Mouse (Mus musculus) hindbrain, embryonic 13.5 days (tissue): ENCODE measurements around the gene Pin1. TPM values are rescaled to one million over a fixed set of nuclear protein-coding genes. Genes with fewer than 3 reads are reported as not detected.

ENCODE experiments used
- ATAC-seq: fragments of 200-750 bp; cut with Nextera tagmentation; 2 replicates; pipeline ENCODE4 v1.8.0; 2017; ENCODE audit warnings: moderate TSS enrichment; ENCODE audit not compliant: low FRiP score
- H3K27ac ChIP-seq: fragments of 300-500 bp; sonication (generic); 2 replicates; pipeline ENCODE4 v1.5.1; 2015; ENCODE audit warnings: inconsistent platforms, mild to moderate bottlenecking, moderate library complexity
- H3K27me3 ChIP-seq: fragments of 300-500 bp; sonication (generic); 2 replicates; pipeline ENCODE4 v1.6.1; 2015; ENCODE audit warnings: mild to moderate bottlenecking, inconsistent platforms
- H3K36me3 ChIP-seq: fragments of 300-500 bp; sonication (generic); 2 replicates; pipeline ENCODE4 v1.6.1; 2015; ENCODE audit warnings: mild to moderate bottlenecking, inconsistent platforms
- H3K4me1 ChIP-seq: fragments of 300-500 bp; sonication (generic); replicated peaks from 2 replicates; pipeline ENCODE4 v1.6.1; 2015; ENCODE audit warnings: inconsistent platforms
- H3K4me2 ChIP-seq: fragments of 300-500 bp; sonication (generic); 2 replicates; pipeline ENCODE4 v1.6.1; 2015; ENCODE audit warnings: inconsistent platforms, mild to moderate bottlenecking, moderate library complexity
- H3K4me3 ChIP-seq: fragments of 300-500 bp; sonication (generic); 2 replicates; pipeline ENCODE4 v1.5.1; 2015; ENCODE audit warnings: mild to moderate bottlenecking, inconsistent platforms
- H3K9ac ChIP-seq: fragments of 300-500 bp; sonication (generic); 2 replicates; pipeline ENCODE4 v1.6.1; 2015; ENCODE audit warnings: mild to moderate bottlenecking, inconsistent platforms
- H3K9me3 ChIP-seq: fragments of 300-500 bp; sonication (generic); 2 replicates; pipeline ENCODE4 v1.6.1; 2016; ENCODE audit warnings: inconsistent platforms
- WGBS: fragments of 180-500 bp; shearing (Covaris S2); methylation state at CpG from one replicate; pipeline ENCODE4 v1.1.7; 2015; 5-methylcytosine and 5-hydroxymethylcytosine counted together
- polyA plus RNA-seq: library from polyadenylated mRNA; unstranded; fragments of >200 nt; fragmentation: Nextera tagmentation; extraction: Ambion mirVana; gene quantifications from 2 replicates; pipeline ENCODE4 v1.2.1, GENCODE M21; 2015

Pin1 gene
- polyA plus RNA-seq, 1 experiment from 2014 or later = 61.5 TPM

GRCm38 (mm10) chr9:20641501-20641900 lies 10.4 kb upstream of the Pin1 start:
- Histone ChIP-seq H3K36me3 (peaks cover 29% of the 10 kb centered on the region), H3K4me3 (peak overlapping the region; percentile 94), H3K9ac (peak overlapping the region; percentile 94), H3K27ac (peak overlapping the region; percentile 95), H3K9me3 (no peaks in the 10 kb centered on the region), H3K4me2 (peak overlapping the region; percentile 97), H3K27me3 (no peaks in the 10 kb centered on the region), H3K4me1 (peaks cover 47% of the 10 kb centered on the region)
- 36% methylated on average over 6 of the region's 6 CpGs for WGBS
- no peak for ATAC-seq

- Histone ChIP-seq H3K4me2 (peak within 1 kb of the TSS; percentile 97), H3K27ac (peak within 1 kb of the TSS; percentile 95), H3K27me3 (no peaks in the 10 kb centered on the region), H3K36me3 (peaks cover 33% of the 10 kb centered on the region), H3K4me3 (peak within 1 kb of the TSS; percentile 94), H3K9me3 (no peaks in the 10 kb centered on the region), H3K4me1 (peaks cover 49% of the 10 kb centered on the region), H3K9ac (peak within 1 kb of the TSS; percentile 94)
- ATAC-seq = peak; percentile 92
- WGBS = under 1% methylated on average over 51 of the region's 51 CpGs
Measured at GRCm38 (mm10) chr9:20642101-20642895, 9.6 kb upstream of the Pin1 start, which contains the start of gene Ubl5. Ubl5 (plus strand) TSS chr9:20642878.

- no peaks in the 10 kb centered on the region for H3K9me3 ChIP-seq
- H3K27me3 ChIP-seq = no peaks in the 10 kb centered on the region
- H3K4me3 ChIP-seq = peak overlapping the region; percentile 94
- peak; percentile 83 for ATAC-seq
- peak overlapping the region; percentile 95 for H3K27ac ChIP-seq
- WGBS = under 1% methylated on average over 30 of the region's 30 CpGs
- peak overlapping the region; percentile 97 for H3K4me2 ChIP-seq
- H3K4me1 ChIP-seq = peaks cover 49% of the 10 kb centered on the region
- peak overlapping the region; percentile 94 for H3K9ac ChIP-seq
- H3K36me3 ChIP-seq = peaks cover 32% of the 10 kb centered on the region
Measured at GRCm38 (mm10) chr9:20642896-20643466, 8.9 kb upstream of the Pin1 start.

- Histone ChIP-seq H3K27ac (peak overlapping the region; percentile 95), H3K9me3 (no peaks in the 10 kb centered on the region), H3K4me3 (peak overlapping the region; percentile 94), H3K27me3 (no peaks in the 10 kb centered on the region), H3K9ac (peak overlapping the region; percentile 94), H3K4me2 (peak overlapping the region; percentile 97), H3K4me1 (peaks cover 49% of the 10 kb centered on the region), H3K36me3 (peaks cover 32% of the 10 kb centered on the region)
- 12% methylated on average over 13 of the region's 13 CpGs for WGBS
- ATAC-seq = no peak
Measured at GRCm38 (mm10) chr9:20643781-20644180, 8.1 kb upstream of the Pin1 start.

- H3K27ac ChIP-seq = peak within 1 kb of the TSS; percentile 95
- peak within 1 kb of the TSS; percentile 94 for H3K9ac ChIP-seq
- peak within 1 kb of the TSS; percentile 94 for H3K4me3 ChIP-seq
- peak; percentile 18; the same call in 1 of the 2 replicates for ATAC-seq
- H3K9me3 ChIP-seq = no peaks in the 10 kb centered on the region
- peaks cover 44% of the 10 kb centered on the region for H3K4me1 ChIP-seq
- H3K27me3 ChIP-seq = no peaks in the 10 kb centered on the region
- under 1% methylated on average over 43 of the region's 43 CpGs for WGBS
- peak within 1 kb of the TSS; percentile 97 for H3K4me2 ChIP-seq
- H3K36me3 ChIP-seq = peaks cover 34% of the 10 kb centered on the region
Measured at GRCm38 (mm10) chr9:20644360-20645081, 7.4 kb upstream of the Pin1 start, which contains the start of gene Fbxl12. Fbxl12 (minus strand) TSS chr9:20644767.

GRCm38 (mm10) chr9:20645121-20645520 lies 6.8 kb upstream of the Pin1 start:
- WGBS = 6% methylated on average over 17 of the region's 17 CpGs
- Histone ChIP-seq H3K27me3 (no peaks in the 10 kb centered on the region), H3K9ac (peak overlapping the region; percentile 94), H3K36me3 (peaks cover 36% of the 10 kb centered on the region), H3K4me3 (peak overlapping the region; percentile 94), H3K4me2 (peak overlapping the region; percentile 97), H3K9me3 (no peaks in the 10 kb centered on the region), H3K27ac (peak overlapping the region; percentile 95), H3K4me1 (peaks cover 38% of the 10 kb centered on the region)
- ATAC-seq = no peak

- Histone ChIP-seq H3K36me3 (peaks cover 56% of the 10 kb centered on the region), H3K9me3 (no peaks in the 10 kb centered on the region), H3K4me2 (peak overlapping the region; percentile 82), H3K4me3 (peak overlapping the region; percentile 95), H3K4me1 (peaks cover 54% of the 10 kb centered on the region), H3K9ac (peak overlapping the region; percentile 93), H3K27me3 (no peaks in the 10 kb centered on the region), H3K27ac (peak overlapping the region; percentile 25)
- peak; percentile 48; the same call in 1 of the 2 replicates for ATAC-seq
- under 1% methylated on average over 25 of the region's 25 CpGs for WGBS
Measured at GRCm38 (mm10) chr9:20652260-20652658, 364 bp downstream of the Pin1 start.

- no peak for ATAC-seq
- H3K4me1 ChIP-seq = peaks cover 58% of the 10 kb centered on the region
Measured at GRCm38 (mm10) chr9:20653859-20654258, 2.0 kb downstream of the Pin1 start.

GRCm38 (mm10) chr9:20657546-20657945 lies 5.7 kb downstream of the Pin1 start:
- no peak overlapping the region for H3K4me3 ChIP-seq
- H3K9ac ChIP-seq = no peak overlapping the region
- 88% methylated on average over 3 of the region's 3 CpGs for WGBS
- H3K27me3 ChIP-seq = no peaks in the 10 kb centered on the region
- no peak for ATAC-seq
- H3K27ac ChIP-seq = peak overlapping the region; percentile 60
- peaks cover 55% of the 10 kb centered on the region for H3K4me1 ChIP-seq
- no peak overlapping the region for H3K4me2 ChIP-seq
- H3K36me3 ChIP-seq = peaks cover 77% of the 10 kb centered on the region
- H3K9me3 ChIP-seq = no peaks in the 10 kb centered on the region

More at GRCm38 (mm10) chr9:20653859-20654258, 2.0 kb downstream of the Pin1 start:
- H3K36me3 ChIP-seq = peaks cover 57% of the 10 kb centered on the region
- no peak overlapping the region for H3K27ac ChIP-seq
- no peak overlapping the region for H3K9ac ChIP-seq
- H3K4me3 ChIP-seq = no peak overlapping the region
- no peaks in the 10 kb centered on the region for H3K9me3 ChIP-seq
- over 99% methylated on average over 3 of the region's 3 CpGs for WGBS
- peak overlapping the region; percentile 82; the same call in 1 of the 2 replicates for H3K4me2 ChIP-seq
- H3K27me3 ChIP-seq = no peaks in the 10 kb centered on the region

- Histone ChIP-seq H3K9me3 (no peaks in the 10 kb centered on the region), H3K4me1 (peaks cover 60% of the 10 kb centered on the region), H3K27me3 (no peaks in the 10 kb centered on the region), H3K4me3 (no peak overlapping the region), H3K27ac (peak overlapping the region; percentile 93), H3K4me2 (no peak overlapping the region), H3K36me3 (peaks cover 66% of the 10 kb centered on the region), H3K9ac (peak overlapping the region; percentile 62)
- 53% methylated on average over 3 of the region's 3 CpGs for WGBS
- no peak; the same call in 1 of the 2 replicates for ATAC-seq
Measured at GRCm38 (mm10) chr9:20662325-20662724, 10.4 kb downstream of the Pin1 start.

GRCm38 (mm10) chr9:20662874-20663273 lies 11.0 kb downstream of the Pin1 start:
- 43% methylated on average over 8 of the region's 8 CpGs for WGBS
- H3K36me3 ChIP-seq = peaks cover 62% of the 10 kb centered on the region

GRCm38 (mm10) chr9:20663956-20664355 lies 12.1 kb downstream of the Pin1 start:
- Histone ChIP-seq H3K9ac (peak overlapping the region; percentile 46), H3K27ac (peak overlapping the region; percentile 93), H3K36me3 (peaks cover 61% of the 10 kb centered on the region), H3K27me3 (no peaks in the 10 kb centered on the region), H3K4me3 (no peak overlapping the region), H3K9me3 (no peaks in the 10 kb centered on the region), H3K4me1 (peaks cover 58% of the 10 kb centered on the region), H3K4me2 (0 out of 2 replicates have a peak overlapping the region, but pooled peaks have one; percentile 10)
- 49% methylated on average over 2 of the region's 2 CpGs for WGBS
- peak; percentile 57 for ATAC-seq

More at GRCm38 (mm10) chr9:20662874-20663273, 11.0 kb downstream of the Pin1 start:
- peaks cover 61% of the 10 kb centered on the region for H3K4me1 ChIP-seq
- H3K9ac ChIP-seq = peak overlapping the region; percentile 62
- no peaks in the 10 kb centered on the region for H3K9me3 ChIP-seq
- H3K4me2 ChIP-seq = no peak overlapping the region
- no peak overlapping the region for H3K4me3 ChIP-seq
- no peaks in the 10 kb centered on the region for H3K27me3 ChIP-seq
- peak overlapping the region; percentile 93 for H3K27ac ChIP-seq
- peak; percentile 25 for ATAC-seq
